Comparison of ENCODE assay signal across 8 mouse cellular contexts in genomic region chr12:85279396-85280080, GRCm38 (mm10). TPM values are rescaled to one million over a fixed set of nuclear protein-coding genes. Genes with fewer than 3 reads are reported as not detected.
A peak's percentile ranks its signal among the peaks of the same experiment; 100 is the strongest.
DNase-seq lines count a peak whose midpoint lies in the region; ATAC-seq and TF ChIP-seq lines count a peak whose summit lies in the region.

No protein-coding gene starts in this region.

- DNase-seq in heart, postnatal 36 days, result no peak
- DNase-seq in G1E (ENCODE audit: low spot score), result peak; percentile 29
- DNase-seq in left cerebral cortex, adult 18-20 months (ENCODE audit: low spot score in 2 of 2), result no peak
- DNase-seq in left cerebral cortex, postnatal 25 days (ENCODE audit: low spot score in 2 of 2), result no peak

- peaks cover 2% of the 10 kb centered on the region; the same call in 1 of the 2 replicates for H3K9me3 ChIP-seq in heart, embryonic 14.5 days (ENCODE audit: control insufficient read depth, low read length)
- no peaks in the 10 kb centered on the region for H3K9me3 ChIP-seq in G1E (replicated peaks)
- H3K9me3 ChIP-seq in embryonic facial prominence, embryonic 12.5 days, result no peaks in the 10 kb centered on the region
- H3K9me3 ChIP-seq in intestine, embryonic 15.5 days, result no peaks in the 10 kb centered on the region
- no peaks in the 10 kb centered on the region for H3K9me3 ChIP-seq in midbrain, embryonic 16.5 days (replicated peaks; ENCODE audit: control insufficient read depth, low read length, poor library complexity, severe bottlenecking)

- H3K4me2 ChIP-seq in heart, embryonic 14.5 days (ENCODE audit: low read length), result peak overlapping the region; percentile 92
- peak overlapping the region; percentile 88 for H3K4me2 ChIP-seq in embryonic facial prominence, embryonic 12.5 days (replicated peaks)
- H3K4me2 ChIP-seq in intestine, embryonic 15.5 days (replicated peaks), result peak overlapping the region; percentile 91
- H3K4me2 ChIP-seq in midbrain, embryonic 16.5 days (ENCODE audit: low read length), result peak overlapping the region; percentile 90

- no peaks in the 10 kb centered on the region for H3K27me3 ChIP-seq in heart, embryonic 14.5 days (ENCODE audit: control insufficient read depth, insufficient read depth, low read length)
- H3K27me3 ChIP-seq in G1E (ENCODE audit: insufficient read depth, low read length), result no peaks in the 10 kb centered on the region
- 0 out of 2 replicates have a peak, but pooled peaks cover 3% of the 10 kb centered on the region for H3K27me3 ChIP-seq in embryonic facial prominence, embryonic 12.5 days
- no peaks in the 10 kb centered on the region for H3K27me3 ChIP-seq in intestine, embryonic 15.5 days (replicated peaks)
- H3K27me3 ChIP-seq in midbrain, embryonic 16.5 days (ENCODE audit: control insufficient read depth, insufficient read depth, low read depth, low read length), result no peaks in the 10 kb centered on the region

- peak; percentile 42; the same call in 1 of the 2 replicates for ATAC-seq in heart, embryonic 14.5 days (ENCODE audit: insufficient number of reproducible peaks, insufficient read depth, low FRiP score, low read depth)
- no peak for ATAC-seq in G1E (ENCODE audit: extremely low read depth, insufficient number of reproducible peaks, low FRiP score, poor library complexity, severe bottlenecking)
- no peak for ATAC-seq in embryonic facial prominence, embryonic 12.5 days (ENCODE audit: insufficient number of reproducible peaks, insufficient read depth, low FRiP score, low TSS enrichment)
- peak; percentile 40; the same call in 1 of the 2 replicates for ATAC-seq in intestine, embryonic 15.5 days
- peak; percentile 43; the same call in 1 of the 2 replicates for ATAC-seq in midbrain, embryonic 16.5 days

- no peak for TF ChIP-seq CTCF in G1E (IDR thresholded peaks at IDR 0.05; ENCODE audit: low read depth, low read length)

- peak overlapping the region in 1 of 2 experiments; percentile 61; a peak in 3 of 4 replicates for H3K27ac ChIP-seq in heart, embryonic 14.5 days (replicated peaks in 1 of 2; ENCODE audit: control insufficient read depth in 1 of 2, insufficient read depth in 1 of 2, low read depth in 2 of 2, low read length in 2 of 2)
- peak overlapping the region; percentile 64; the same call in 1 of the 2 replicates for H3K27ac ChIP-seq in embryonic facial prominence, embryonic 12.5 days
- H3K27ac ChIP-seq in intestine, embryonic 15.5 days, result peak overlapping the region; percentile 86; the same call in 1 of the 2 replicates
- H3K27ac ChIP-seq in midbrain, embryonic 16.5 days (ENCODE audit: low read length), result peak overlapping the region; percentile 75

- peaks cover 2 to 6% of the 10 kb centered on the region in 2 experiments for H3K4me1 ChIP-seq in heart, embryonic 14.5 days (ENCODE audit: control insufficient read depth in 2 of 2, insufficient read depth in 2 of 2, low read length in 2 of 2)
- peaks cover 43% of the 10 kb centered on the region for H3K4me1 ChIP-seq in G1E (ENCODE audit: insufficient read depth, low read depth, low read length)
- peaks cover 5% of the 10 kb centered on the region; the same call in 1 of the 2 replicates for H3K4me1 ChIP-seq in embryonic facial prominence, embryonic 12.5 days
- H3K4me1 ChIP-seq in intestine, embryonic 15.5 days (replicated peaks), result peaks cover 6% of the 10 kb centered on the region; the same call in 1 of the 2 replicates
- H3K4me1 ChIP-seq in midbrain, embryonic 16.5 days (ENCODE audit: control insufficient read depth, insufficient read depth, low read length), result peaks cover 5% of the 10 kb centered on the region

- H3K9ac ChIP-seq in heart, embryonic 14.5 days (ENCODE audit: low read length), result peak overlapping the region; percentile 91
- H3K9ac ChIP-seq in embryonic facial prominence, embryonic 12.5 days, result peak overlapping the region; percentile 77
- H3K9ac ChIP-seq in intestine, embryonic 15.5 days, result peak overlapping the region; percentile 87
- peak overlapping the region; percentile 70 for H3K9ac ChIP-seq in midbrain, embryonic 16.5 days (ENCODE audit: low read depth, low read length)

- peak overlapping the region; percentile 79 to 88 for H3K4me3 ChIP-seq in heart, embryonic 14.5 days (ENCODE audit: control insufficient read depth in 1 of 2, insufficient read depth in 1 of 2, low read depth in 1 of 2, low read length in 2 of 2)
- H3K4me3 ChIP-seq in G1E (ENCODE audit: low read depth, low read length), result peak overlapping the region; percentile 81
- H3K4me3 ChIP-seq in embryonic facial prominence, embryonic 12.5 days, result peak overlapping the region; percentile 67
- peak overlapping the region; percentile 74 for H3K4me3 ChIP-seq in intestine, embryonic 15.5 days (replicated peaks)
- H3K4me3 ChIP-seq in midbrain, embryonic 16.5 days (ENCODE audit: low read depth, low read length), result peak overlapping the region; percentile 52

- intact Hi-C loops in heart, postnatal 36 days (cut with DNase I), result loop anchor here (1.0 to 2.0 kb wide), 2 partner anchors 9 to 61 kb away; partner anchors contain the start of genes Acyp1, Eif2b2 and Zc2hc1c
- intact Hi-C loops in left cerebral cortex, postnatal 25 days (cut with DNase I), result no loop called here

- H3K36me3 ChIP-seq in heart, embryonic 14.5 days (ENCODE audit: control insufficient read depth, insufficient read depth, low read length), result peaks cover 30% of the 10 kb centered on the region
- peaks cover 47% of the 10 kb centered on the region for H3K36me3 ChIP-seq in G1E (replicated peaks)
- 0 out of 2 replicates have a peak, but pooled peaks cover 4% of the 10 kb centered on the region for H3K36me3 ChIP-seq in embryonic facial prominence, embryonic 12.5 days
- H3K36me3 ChIP-seq in intestine, embryonic 15.5 days, result 0 out of 2 replicates have a peak, but pooled peaks cover 1% of the 10 kb centered on the region
- H3K36me3 ChIP-seq in midbrain, embryonic 16.5 days (ENCODE audit: control insufficient read depth, insufficient read depth, low read length), result no peaks in the 10 kb centered on the region

- WGBS in heart, embryonic 14.5 days, result 7% methylated on average over 10 of the region's 10 CpGs
- 3% methylated on average over 10 of the region's 10 CpGs for WGBS in embryonic facial prominence, embryonic 12.5 days
- WGBS in intestine, embryonic 15.5 days, result 6% methylated on average over 10 of the region's 10 CpGs
- 6% methylated on average over 10 of the region's 10 CpGs for WGBS in midbrain, embryonic 16.5 days

RNA-seq across cellular contexts. Expression of gene Acyp1, which starts 8.7 kb away (rescaled TPM):
- polyA plus RNA-seq in heart, embryonic 14.5 days (2014; fragmentation: Nextera tagmentation; extraction: Ambion mirVana), result 70.0 and 79.7 TPM in 2 replicates
- total RNA-seq in heart, postnatal 36 days (2021), result 10 to 100 TPM; 15.9 to 22.1 TPM
- total RNA-seq in G1E (2014; fragmentation: Nextera tagmentation) (57.0 and 57.3 TPM in 2 replicates), G1E (2017) (285 and 291 TPM in 2 replicates)
- polyA plus RNA-seq in G1E (2012), result 97.7 and 127 TPM in 2 replicates
- polyA plus RNA-seq in embryonic facial prominence, embryonic 12.5 days (2016; fragmentation: Nextera tagmentation; extraction: Ambion mirVana), result 43.8 and 45.1 TPM in 2 replicates
- polyA plus RNA-seq in intestine, embryonic 15.5 days (2015; fragmentation: Nextera tagmentation; extraction: Ambion mirVana), result 47.6 and 58.2 TPM in 2 replicates
- polyA plus RNA-seq in midbrain, embryonic 16.5 days (2015; fragmentation: Nextera tagmentation; extraction: Ambion mirVana), result 48.4 and 50.2 TPM in 2 replicates
- 10 to 100 TPM; 33.2 to 36.4 TPM for total RNA-seq in left cerebral cortex, adult 18-20 months (2021)
- total RNA-seq in left cerebral cortex, postnatal 25 days (2021), result 10 to 100 TPM; 31.6 to 35.9 TPM

RNA-seq across cellular contexts. Expression of gene Zc2hc1c, which starts 8.9 kb away (rescaled TPM):
- polyA plus RNA-seq in heart, embryonic 14.5 days (2014; fragmentation: Nextera tagmentation; extraction: Ambion mirVana), result 0.93 and 1.1 TPM in 2 replicates
- total RNA-seq in heart, postnatal 36 days (2021), result 1 to 10 TPM; 2.3 to 2.9 TPM
- total RNA-seq in G1E (2014; fragmentation: Nextera tagmentation), result not detected in 2 replicates
- 1.2 and 1.3 TPM in 2 replicates for total RNA-seq in G1E (2017)
- polyA plus RNA-seq in G1E (2012), result 0.03 and 0.04 TPM in 2 replicates
- 0.78 and 1.1 TPM in 2 replicates for polyA plus RNA-seq in embryonic facial prominence, embryonic 12.5 days (2016; fragmentation: Nextera tagmentation; extraction: Ambion mirVana)
- 1.7 TPM in 2 replicates for polyA plus RNA-seq in intestine, embryonic 15.5 days (2015; fragmentation: Nextera tagmentation; extraction: Ambion mirVana)
- polyA plus RNA-seq in midbrain, embryonic 16.5 days (2015; fragmentation: Nextera tagmentation; extraction: Ambion mirVana), result 2.2 and 2.4 TPM in 2 replicates
- total RNA-seq in left cerebral cortex, adult 18-20 months (2021), result 1 to 10 TPM; 2.3 to 2.8 TPM
- total RNA-seq in left cerebral cortex, postnatal 25 days (2021), result 1 to 10 TPM; 1.9 to 2.0 TPM

RNA-seq across cellular contexts. Expression of gene Mlh3, which starts 9.1 kb away (rescaled TPM):
- polyA plus RNA-seq in heart, embryonic 14.5 days (2014; fragmentation: Nextera tagmentation; extraction: Ambion mirVana), result 6.2 and 7.6 TPM in 2 replicates
- total RNA-seq in heart, postnatal 36 days (2021), result 1 to 10 TPM; 7.5 to 8.7 TPM
- total RNA-seq in G1E (2014; fragmentation: Nextera tagmentation), result 25.2 and 33.6 TPM in 2 replicates
- total RNA-seq in G1E (2017), result 19.5 and 20.8 TPM in 2 replicates
- polyA plus RNA-seq in G1E (2012), result 1.9 and 2.2 TPM in 2 replicates
- 10.1 and 11.0 TPM in 2 replicates for polyA plus RNA-seq in embryonic facial prominence, embryonic 12.5 days (2016; fragmentation: Nextera tagmentation; extraction: Ambion mirVana)
- 6.7 and 6.9 TPM in 2 replicates for polyA plus RNA-seq in intestine, embryonic 15.5 days (2015; fragmentation: Nextera tagmentation; extraction: Ambion mirVana)
- polyA plus RNA-seq in midbrain, embryonic 16.5 days (2015; fragmentation: Nextera tagmentation; extraction: Ambion mirVana), result 9.0 and 9.1 TPM in 2 replicates
- 10 to 100 TPM; 17.5 TPM for total RNA-seq in left cerebral cortex, adult 18-20 months (2021)
- 10 to 100 TPM; 14.9 to 18.4 TPM for total RNA-seq in left cerebral cortex, postnatal 25 days (2021)

RNA-seq across cellular contexts. Expression of gene Nek9, which starts 59.6 kb away (rescaled TPM):
- polyA plus RNA-seq in heart, embryonic 14.5 days (2014; fragmentation: Nextera tagmentation; extraction: Ambion mirVana), result 16.8 and 17.3 TPM in 2 replicates
- total RNA-seq in heart, postnatal 36 days (2021), result 100 to 1,000 TPM; 100 to 106 TPM
- total RNA-seq in G1E (2014; fragmentation: Nextera tagmentation) (126 TPM in 2 replicates), G1E (2017) (59.1 and 62.9 TPM in 2 replicates)
- polyA plus RNA-seq in G1E (2012), result 30.3 and 30.5 TPM in 2 replicates
- polyA plus RNA-seq in embryonic facial prominence, embryonic 12.5 days (2016; fragmentation: Nextera tagmentation; extraction: Ambion mirVana), result 31.2 and 33.1 TPM in 2 replicates
- polyA plus RNA-seq in intestine, embryonic 15.5 days (2015; fragmentation: Nextera tagmentation; extraction: Ambion mirVana), result 16.2 and 16.7 TPM in 2 replicates
- 9.1 and 10.2 TPM in 2 replicates for polyA plus RNA-seq in midbrain, embryonic 16.5 days (2015; fragmentation: Nextera tagmentation; extraction: Ambion mirVana)
- total RNA-seq in left cerebral cortex, adult 18-20 months (2021), result 10 to 100 TPM; 35.7 to 36.3 TPM
- 10 to 100 TPM; 27.8 to 29.6 TPM for total RNA-seq in left cerebral cortex, postnatal 25 days (2021)

Comparison
In these comparisons a context has a peak if more than half of its experiments do, and no peak if none do; other contexts are left out.
1. ATAC-seq: peak in heart, embryonic 14.5 days (single experiment), intestine, embryonic 15.5 days (single experiment) and midbrain, embryonic 16.5 days (single experiment); none in G1E (single experiment) and embryonic facial prominence, embryonic 12.5 days (single experiment).
2. Peak in every context shown above with its lines, with median percentiles within 50 percentile points of each other: H3K4me2 ChIP-seq, H3K4me3 ChIP-seq and H3K9ac ChIP-seq.